Mouse (Mus musculus) frontal cortex, postnatal 25 days (tissue): Measurements from ENCODE around the gene Krtap27-1.

Experiments used
- DNase-seq, 2 experiments: peaks; one replicate each; pipeline ENCODE4 v3.0.0; 2022; ENCODE audit warnings: low spot score in 2 of 2

The Krtap27-1 gene

DNA sequence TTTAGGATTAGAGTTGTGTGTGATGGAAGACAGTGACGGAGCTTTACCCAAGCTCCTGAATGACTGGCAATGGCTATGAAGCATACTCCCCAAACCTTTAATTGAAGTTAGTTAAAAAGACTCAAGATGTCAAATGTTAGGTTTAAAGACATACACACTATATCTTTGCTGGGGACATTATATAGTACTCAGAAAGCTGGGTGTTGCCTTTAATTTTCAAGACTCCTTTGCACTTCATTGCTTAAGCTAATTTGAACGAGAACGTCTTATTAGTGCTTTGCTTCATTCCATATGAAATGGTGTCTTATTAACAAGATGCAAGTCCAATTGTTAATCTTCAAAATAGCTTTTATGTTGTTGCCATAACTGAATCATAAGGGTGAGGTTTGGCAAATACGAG, at the start of gene Krtap27-1:
Krtap27-1 (minus strand) TSS at position 101 of the 400 bp plus-strand sequence.
- DNase-seq = no peak

DNA sequence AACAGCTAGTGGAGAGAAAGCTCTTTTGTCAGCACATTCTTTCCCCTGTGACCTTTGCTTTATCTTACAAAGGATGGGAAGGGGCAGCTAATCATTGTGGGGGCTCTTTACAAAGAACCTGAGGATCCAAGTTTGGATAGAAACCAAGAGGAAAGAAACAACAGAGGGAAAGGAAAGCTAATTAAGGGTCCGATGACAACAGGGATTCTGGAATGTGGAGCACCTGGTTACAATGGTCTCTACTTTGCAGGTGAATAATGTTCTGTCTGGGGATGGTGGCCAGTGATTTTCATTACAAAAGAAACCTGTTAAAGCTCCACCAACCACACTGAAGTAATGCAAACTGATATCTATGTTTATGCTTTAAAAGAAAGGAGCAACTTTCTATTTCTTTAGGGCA, 48.6 kb upstream of the Krtap27-1 start:
- no peak for DNase-seq

DNA sequence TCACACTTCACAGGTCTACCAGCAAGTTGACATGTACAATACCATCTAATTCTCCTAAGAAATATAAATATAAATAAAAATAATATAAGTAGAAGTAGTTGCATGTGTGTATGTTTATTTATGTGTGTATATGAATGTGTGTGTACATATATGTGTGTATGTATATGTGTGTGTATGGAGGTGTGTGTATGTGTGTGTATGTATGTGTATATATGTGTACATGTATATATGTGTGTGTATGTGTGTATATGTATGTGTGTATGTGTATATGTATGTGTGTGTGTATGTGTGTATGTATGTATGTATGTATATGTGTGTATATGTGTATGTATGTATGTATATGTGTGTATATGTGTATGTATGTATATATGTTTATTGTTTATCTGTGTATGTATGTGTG, 45.1 kb upstream of the Krtap27-1 start:
- DNase-seq = no peak

DNA sequence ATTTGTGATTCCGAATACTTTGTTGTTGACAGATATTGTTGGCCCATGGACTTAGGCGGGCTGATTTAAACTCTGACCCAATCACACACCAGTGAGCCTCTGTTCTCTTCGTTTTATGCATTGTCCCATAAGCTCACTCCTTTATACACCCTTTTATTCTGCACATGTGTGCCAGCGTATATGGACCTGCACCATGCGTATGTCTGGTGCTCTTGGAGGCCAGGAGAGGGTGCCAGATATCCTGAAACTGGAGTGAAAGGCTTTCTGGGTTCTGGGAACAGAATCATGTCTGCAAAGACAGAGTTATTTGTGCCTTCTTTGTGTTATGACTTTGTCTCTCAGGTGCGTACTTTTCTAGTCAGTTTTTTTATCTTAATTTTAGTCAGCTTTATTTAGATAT, 39.8 kb upstream of the Krtap27-1 start:
- DNase-seq = no peak

DNA sequence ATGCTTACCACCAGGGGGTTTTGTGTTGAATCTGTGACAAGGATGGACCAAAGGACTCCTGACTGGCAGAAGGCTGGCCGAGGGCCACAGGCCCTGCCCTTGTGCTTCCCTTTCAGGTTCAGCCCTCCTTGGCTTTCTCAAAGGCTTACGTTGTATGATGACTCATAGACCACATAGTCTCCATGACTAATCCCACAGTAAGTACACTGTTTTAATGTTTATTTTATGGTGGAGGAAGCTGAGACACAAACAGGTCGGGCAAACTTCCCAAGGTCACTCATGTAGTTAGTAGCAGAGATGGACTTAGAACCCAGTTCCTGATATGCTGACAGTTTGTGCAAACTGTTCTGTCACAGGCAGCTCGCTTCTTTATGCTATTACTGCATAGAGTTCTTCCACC, 39.3 kb upstream of the Krtap27-1 start:
- no peak for DNase-seq

DNA sequence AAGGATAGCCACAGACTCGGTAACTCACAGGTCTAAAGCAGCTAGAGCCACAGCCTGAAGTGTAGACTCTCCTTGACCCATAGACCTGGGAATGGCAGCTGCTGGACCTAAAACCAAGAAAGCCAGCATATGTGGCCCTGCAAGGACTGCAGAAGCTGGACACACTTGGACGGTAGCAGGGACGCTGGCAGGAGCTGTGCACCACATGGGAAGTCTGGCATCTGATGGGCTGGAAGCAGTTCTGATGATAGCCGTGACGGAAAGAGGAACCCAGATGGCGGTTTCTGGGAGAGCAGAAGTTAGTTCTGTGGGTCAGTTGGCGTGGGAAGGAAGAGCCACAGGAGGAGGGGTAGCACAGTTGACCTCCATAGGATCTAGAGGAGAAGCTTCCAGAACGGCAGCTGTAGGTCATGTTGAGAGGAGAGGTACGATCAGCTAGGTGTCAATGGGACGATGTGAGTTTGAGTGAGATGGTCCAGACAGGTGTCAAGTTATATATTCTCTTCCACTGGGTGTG, 36.1 kb upstream of the Krtap27-1 start, which contains the start of gene 2310061N02Rik:
2310061N02Rik (minus strand) TSS at position 467 of the 517 bp plus-strand sequence.
- DNase-seq = no peak

DNA sequence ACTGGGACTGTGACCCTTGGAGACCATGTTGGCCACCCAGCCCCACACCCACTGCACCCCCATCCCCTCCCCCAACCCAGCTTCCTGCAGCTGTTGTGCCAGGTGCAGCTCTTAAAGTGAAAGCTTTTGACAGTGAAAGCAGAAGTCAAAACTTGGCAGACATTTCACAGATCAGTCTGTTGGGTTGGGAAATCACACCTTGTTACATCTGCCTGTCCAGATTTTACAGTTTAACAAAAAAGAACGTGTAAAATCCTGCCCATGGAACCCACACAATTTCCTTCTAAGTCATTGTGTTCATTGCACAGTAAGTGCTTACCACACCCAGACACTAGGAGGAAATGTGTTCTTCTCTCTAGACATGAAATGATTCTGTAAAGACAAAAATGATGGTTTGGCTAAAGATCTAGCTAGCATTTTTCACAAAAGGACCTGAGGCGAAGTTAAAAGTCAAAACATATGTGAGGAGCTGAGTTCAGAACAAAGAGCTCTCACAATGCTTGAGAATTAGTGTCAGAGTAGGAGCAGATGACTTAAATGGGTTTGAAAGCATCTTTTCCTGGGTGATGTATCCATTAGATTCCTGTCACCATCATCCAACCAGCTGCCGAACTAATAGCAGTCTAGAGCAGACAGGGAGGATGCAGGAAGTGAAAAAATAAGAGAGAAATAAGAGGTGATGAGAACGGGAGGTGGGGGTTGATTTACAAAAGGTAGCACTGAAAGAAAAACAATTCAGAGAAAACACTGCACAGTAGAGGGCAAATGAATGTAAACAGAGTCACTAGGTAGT, 29.8 kb upstream of the Krtap27-1 start:
- no peak for DNase-seq

DNA sequence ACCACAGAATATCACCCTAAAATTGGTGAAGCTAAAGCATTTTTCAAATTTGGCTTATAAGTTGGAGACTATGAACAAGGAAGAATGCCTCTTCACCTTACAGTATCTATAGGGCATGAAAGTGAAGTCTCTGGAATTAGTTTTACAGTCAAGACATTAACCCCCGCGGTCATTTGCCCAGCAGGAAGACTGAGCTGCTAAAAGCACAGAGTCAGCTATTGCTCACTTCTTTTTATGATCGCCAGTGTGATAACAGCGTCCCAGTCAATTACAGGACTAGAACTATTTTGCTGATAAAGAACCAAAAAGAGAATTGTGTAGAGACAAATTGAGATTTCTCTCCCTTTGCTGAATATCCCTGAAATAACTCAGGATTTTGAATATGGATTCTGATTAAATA, 24.8 kb upstream of the Krtap27-1 start:
- no peak for DNase-seq

DNA sequence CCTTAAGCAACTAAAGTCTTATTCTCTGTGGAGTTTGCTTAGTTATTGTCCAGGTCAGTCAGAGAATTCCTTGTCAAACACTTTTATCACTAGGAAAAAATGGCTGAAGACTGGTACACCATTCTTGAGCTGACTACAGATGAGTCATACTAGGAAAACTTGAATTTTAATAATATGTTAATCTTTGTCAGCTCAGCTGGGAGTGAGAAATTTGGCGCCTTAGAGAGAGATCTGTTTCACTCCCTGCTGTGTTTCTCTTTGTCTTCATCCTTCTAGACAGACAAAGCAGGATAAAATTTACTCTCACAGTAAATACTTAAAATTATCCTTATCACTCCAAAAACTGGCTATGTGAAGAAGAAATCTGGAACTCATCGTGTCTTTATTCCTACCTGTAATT, 9.8 kb upstream of the Krtap27-1 start:
- DNase-seq = no peak

DNA sequence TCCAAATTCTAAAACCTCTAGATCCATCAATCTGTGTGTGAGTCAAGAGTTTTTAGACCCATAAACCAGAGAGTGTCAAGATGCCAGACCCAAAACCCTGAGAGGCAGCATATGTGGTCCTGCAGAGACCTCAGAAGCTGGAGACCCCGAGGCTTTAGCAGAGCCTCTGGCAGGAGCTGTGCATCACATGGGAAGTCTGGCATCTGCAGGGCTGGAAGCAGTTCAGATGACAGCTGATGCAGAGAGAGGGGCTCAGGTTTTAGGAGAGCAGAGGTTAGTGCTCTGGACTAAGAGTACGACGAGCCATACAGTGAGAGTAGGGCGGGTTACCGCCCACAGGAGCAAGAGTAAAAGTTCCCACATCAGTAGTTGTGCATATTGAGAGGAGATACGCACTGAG, 7.6 kb upstream of the Krtap27-1 start:
- DNase-seq = no peak

DNA sequence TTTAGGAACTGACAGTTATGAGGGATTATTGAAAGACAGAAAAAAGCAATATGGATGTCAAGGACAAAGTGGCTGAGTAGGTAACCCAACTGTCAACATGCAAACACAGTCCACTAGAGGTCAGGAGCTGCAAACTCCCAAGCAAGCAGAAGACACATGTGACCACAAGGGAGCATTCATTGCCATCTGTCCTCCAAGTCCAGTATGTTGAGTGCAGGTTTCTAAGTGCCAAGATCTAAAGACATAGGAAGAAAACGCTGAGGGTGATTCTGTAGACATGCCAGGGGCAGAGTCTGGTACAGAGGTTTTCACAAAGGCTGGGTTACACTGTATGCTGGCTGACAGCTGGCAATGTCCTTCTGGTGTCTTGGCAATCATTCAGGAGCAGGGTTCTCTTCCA, 14.0 kb downstream of the Krtap27-1 start:
- no peak for DNase-seq

DNA sequence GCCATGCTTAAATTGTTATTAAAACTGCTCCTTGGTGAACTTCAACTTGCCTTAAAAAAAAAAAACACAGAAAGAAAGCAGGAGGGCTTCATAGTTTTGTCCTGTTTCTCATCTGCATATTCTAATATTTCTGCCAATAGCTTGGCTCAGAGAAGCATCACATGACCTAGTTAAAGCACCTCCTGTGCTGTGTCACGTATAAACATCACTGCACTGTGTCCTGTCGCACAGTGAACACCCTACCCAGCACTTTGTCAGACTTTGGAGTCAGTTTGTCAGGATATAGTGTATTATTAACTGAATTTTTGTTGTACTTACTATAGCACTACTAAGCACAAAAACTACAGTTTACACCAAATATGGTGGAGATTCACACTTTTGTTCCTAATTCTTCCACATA, 19.5 kb downstream of the Krtap27-1 start:
- DNase-seq = no peak

DNA sequence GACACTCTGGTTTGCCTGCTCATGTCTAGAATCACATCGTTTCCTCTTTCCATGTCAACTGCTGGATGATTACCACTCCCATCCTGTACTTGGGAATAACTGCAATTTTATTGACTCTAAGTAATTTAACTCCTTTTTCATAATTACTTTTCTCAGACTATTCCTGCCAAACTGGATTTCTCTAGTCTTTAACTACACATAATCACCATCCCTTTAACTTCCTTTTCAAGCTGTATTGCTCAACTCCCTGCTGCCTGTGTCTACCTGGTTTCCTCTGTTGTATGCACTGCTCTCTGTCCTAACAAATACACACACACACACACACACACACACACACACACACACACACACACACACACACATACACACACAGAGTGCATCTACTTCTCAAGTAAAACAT, 20.4 kb downstream of the Krtap27-1 start:
- no peak for DNase-seq

DNA sequence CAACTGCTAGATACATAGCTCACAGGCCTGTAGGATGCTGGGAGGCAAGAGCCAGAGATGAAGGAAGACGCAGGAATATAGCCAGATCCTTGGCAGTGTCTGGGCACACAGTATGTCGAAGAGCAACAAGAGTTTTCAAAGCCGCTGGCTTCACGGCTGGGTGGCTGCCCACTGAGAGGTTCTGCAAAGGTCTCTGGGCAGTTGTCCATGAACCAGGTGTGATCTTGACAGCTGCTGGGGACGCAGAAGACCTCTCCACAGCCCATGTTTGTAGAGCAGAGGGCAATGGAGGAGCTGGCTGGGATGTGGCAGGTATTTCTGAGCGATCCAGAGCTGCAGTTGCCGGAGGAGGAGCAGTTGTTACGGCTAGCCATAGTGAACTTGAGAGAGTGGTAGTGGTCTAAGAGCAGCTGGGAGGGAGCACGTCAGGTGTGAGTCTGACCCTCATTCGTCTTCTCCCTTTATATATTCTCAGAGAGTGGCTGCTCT, 24.1 kb downstream of the Krtap27-1 start, which contains the start of gene Krtap26-1:
Krtap26-1 (minus strand) TSS at position 439 of the 489 bp plus-strand sequence.
- DNase-seq = no peak

DNA sequence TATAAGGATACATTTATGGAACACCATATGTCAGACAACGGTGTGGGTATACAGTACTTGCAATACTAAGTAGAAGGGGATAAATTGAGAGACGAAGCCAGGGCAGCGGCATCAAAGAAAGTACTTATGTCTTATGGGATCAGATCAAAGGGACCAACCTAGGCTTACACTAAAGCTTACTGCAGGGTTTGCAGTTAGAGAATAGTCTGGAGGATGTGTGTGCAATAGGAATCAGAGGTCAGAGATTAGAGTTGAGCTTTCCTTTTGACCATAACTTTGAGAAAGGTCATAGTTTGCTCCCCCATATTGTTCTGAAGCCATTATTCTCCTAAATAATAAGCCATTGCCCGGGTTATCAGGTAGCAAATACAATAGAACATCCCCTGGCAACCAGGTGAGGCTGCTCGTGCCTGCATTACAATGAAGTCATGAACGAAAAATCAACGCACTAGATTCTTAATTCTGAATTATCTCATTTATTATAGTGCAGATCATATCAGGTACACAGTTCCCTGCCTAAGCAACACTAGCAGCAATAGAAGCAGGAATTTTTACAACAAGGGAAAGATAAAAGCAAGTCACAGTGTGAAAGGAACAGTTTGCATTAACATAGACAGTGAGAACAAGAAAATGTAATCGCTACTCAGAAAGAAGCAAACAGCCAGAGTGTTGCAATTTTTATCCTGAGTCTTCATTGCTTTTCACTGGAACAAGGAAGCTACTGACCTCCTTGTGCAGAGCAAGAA, 24.9 kb downstream of the Krtap27-1 start:
- DNase-seq = no peak

DNA sequence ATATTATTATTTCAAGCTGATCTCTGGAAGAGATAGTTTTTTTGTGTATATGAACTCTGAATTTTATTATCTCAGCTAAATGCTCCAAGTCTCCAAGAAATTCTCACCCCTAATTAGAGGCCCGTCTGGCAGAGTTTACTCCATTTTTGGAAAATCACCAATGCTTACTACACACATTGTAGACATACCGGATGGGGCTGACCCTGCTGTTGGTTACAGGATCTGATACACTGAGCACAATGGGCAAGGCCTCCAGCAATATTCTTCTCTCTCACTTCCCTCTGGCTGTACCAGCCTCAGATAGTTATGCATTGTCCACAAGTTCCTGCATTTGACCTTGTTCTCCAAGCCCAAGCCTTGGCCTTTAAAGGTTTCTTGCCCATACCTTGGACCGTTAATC, 31.4 kb downstream of the Krtap27-1 start:
- DNase-seq = no peak

DNA sequence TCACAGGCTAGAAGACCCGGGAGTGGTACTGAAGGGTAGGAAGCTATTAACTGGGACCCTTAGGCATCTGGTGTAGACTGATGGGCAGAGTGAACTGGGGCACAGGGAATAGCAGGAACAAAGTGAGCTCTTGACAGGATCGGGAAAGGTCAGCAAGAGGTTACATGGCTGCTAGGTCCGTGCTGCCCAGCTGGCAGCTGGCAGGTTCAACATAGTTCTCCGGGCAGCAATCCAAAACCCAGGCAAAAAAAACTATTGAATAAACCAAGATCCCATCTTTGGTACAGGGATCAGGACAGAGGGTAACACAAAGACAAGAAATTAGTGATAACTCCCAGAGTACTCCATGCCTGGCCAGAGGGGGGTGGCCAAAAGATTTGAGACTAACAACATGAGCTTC, 36.3 kb downstream of the Krtap27-1 start:
- no peak for DNase-seq

DNA sequence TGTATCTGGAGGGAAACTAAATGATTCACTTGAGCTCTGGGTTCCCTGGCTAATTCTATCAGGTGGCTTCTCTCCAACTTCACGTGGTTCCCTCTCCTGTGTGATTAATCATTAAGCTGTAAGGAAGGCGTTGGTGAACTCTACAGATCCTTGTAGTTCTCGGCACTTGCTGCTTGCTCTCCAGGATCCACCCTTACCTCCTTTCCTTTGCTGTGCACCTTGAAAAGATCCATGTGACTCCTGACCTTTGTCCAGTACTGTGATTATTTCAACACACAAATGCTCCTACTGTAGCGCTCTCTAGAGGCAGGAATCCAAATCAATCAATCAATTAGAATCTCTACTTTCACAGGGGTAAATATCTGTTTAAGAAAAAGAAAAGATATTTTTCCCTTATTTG, 40.0 kb downstream of the Krtap27-1 start:
- no peak for DNase-seq

DNA sequence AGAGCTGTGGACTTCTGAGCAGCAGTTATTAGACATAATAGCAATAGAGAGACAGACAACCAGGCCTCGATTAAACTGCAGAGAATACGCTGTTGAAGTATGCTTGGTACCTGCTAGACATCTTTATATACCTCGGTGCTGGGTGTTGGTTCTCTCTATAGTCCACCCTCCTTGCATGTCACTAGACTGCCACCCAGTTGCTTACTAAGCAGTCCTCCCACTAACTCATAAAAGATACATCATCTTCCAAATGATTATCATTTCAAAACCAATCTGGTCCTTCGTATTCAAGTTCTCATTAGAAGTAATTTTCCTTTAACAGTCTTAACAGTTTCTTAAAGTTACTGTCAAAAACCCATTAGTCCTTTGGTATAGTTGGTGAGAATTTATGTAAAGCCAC, 43.9 kb downstream of the Krtap27-1 start, which contains the start of gene 2310079G19Rik:
2310079G19Rik (minus strand) TSS at position 101 of the 400 bp plus-strand sequence.
- no peak for DNase-seq
